Mouse (Mus musculus): ENCODE results near the gene Atrnl1. TPM values are rescaled to one million over a fixed set of nuclear protein-coding genes. Genes with fewer than 3 reads are reported as not detected.

Gene Atrnl1
- polyA plus RNA-seq, 1 experiment from 2014 or later: 8.9 TPM

GRCm38 (mm10) chr19:58084826-58085225 is 474.0 kb downstream of the Atrnl1 start:
- Histone ChIP-seq H3K4me3 (no peak overlapping the region), H3K27ac (replicated peaks) (no peak overlapping the region), H3K36me3 (no peaks in the 10 kb centered on the region), H3K27me3 (no peaks in the 10 kb centered on the region), H3K9me3 (no peaks in the 10 kb centered on the region), H3K4me1 (no peaks in the 10 kb centered on the region), H3K9ac (replicated peaks) (no peak overlapping the region), H3K4me2 (replicated peaks) (no peak overlapping the region)
- no peak for ATAC-seq (replicated peaks)
- WGBS: 79% methylated on average over 14 of the region's 14 CpGs

- H3K9ac ChIP-seq (replicated peaks): no peak overlapping the region
- no peaks in the 10 kb centered on the region for H3K4me1 ChIP-seq
- H3K9me3 ChIP-seq: no peaks in the 10 kb centered on the region
- H3K4me3 ChIP-seq: no peak overlapping the region
- no peak overlapping the region for H3K4me2 ChIP-seq (replicated peaks)
- no peak for ATAC-seq (replicated peaks)
- no peaks in the 10 kb centered on the region for H3K36me3 ChIP-seq
- 93% methylated on average over 8 of the region's 8 CpGs for WGBS
- H3K27me3 ChIP-seq: no peaks in the 10 kb centered on the region
- no peak overlapping the region for H3K27ac ChIP-seq (replicated peaks)
Measured at GRCm38 (mm10) chr19:58086734-58087133, 475.9 kb downstream of the Atrnl1 start.

- no peak overlapping the region for H3K27ac ChIP-seq (replicated peaks)
- no peak overlapping the region for H3K4me3 ChIP-seq
- no peaks in the 10 kb centered on the region for H3K4me1 ChIP-seq
- no peaks in the 10 kb centered on the region for H3K36me3 ChIP-seq
- no peaks in the 10 kb centered on the region for H3K27me3 ChIP-seq
- no peak overlapping the region for H3K9ac ChIP-seq (replicated peaks)
- 91% methylated on average over 1 of the region's 1 CpGs for WGBS
- H3K4me2 ChIP-seq (replicated peaks): no peak overlapping the region
- no peak for ATAC-seq (replicated peaks)
- no peaks in the 10 kb centered on the region for H3K9me3 ChIP-seq
Measured at GRCm38 (mm10) chr19:58087901-58088300, 477.1 kb downstream of the Atrnl1 start.

GRCm38 (mm10) chr19:58088433-58088832 is 477.6 kb downstream of the Atrnl1 start:
- Histone ChIP-seq H3K4me2 (replicated peaks) (no peak overlapping the region), H3K9ac (replicated peaks) (no peak overlapping the region), H3K27me3 (no peaks in the 10 kb centered on the region), H3K4me1 (no peaks in the 10 kb centered on the region), H3K27ac (replicated peaks) (no peak overlapping the region), H3K4me3 (no peak overlapping the region), H3K9me3 (no peaks in the 10 kb centered on the region), H3K36me3 (no peaks in the 10 kb centered on the region)
- no peak for ATAC-seq (replicated peaks)
- 62% methylated on average over 7 of the region's 7 CpGs for WGBS

GRCm38 (mm10) chr19:58091911-58092310 is 481.1 kb downstream of the Atrnl1 start:
- H3K36me3 ChIP-seq: no peaks in the 10 kb centered on the region
- no peak overlapping the region for H3K27ac ChIP-seq (replicated peaks)
- ATAC-seq (replicated peaks): no peak
- no peak overlapping the region for H3K9ac ChIP-seq (replicated peaks)
- H3K27me3 ChIP-seq: no peaks in the 10 kb centered on the region
- H3K9me3 ChIP-seq: no peaks in the 10 kb centered on the region
- no peak overlapping the region for H3K4me3 ChIP-seq
- WGBS: 96% methylated on average over 16 of the region's 16 CpGs
- H3K4me2 ChIP-seq (replicated peaks): no peak overlapping the region
- peaks cover 9% of the 10 kb centered on the region for H3K4me1 ChIP-seq

GRCm38 (mm10) chr19:58094781-58095543 is 484.1 kb downstream of the Atrnl1 start:
- no peak for ATAC-seq (replicated peaks)
- Histone ChIP-seq H3K4me3 (no peak overlapping the region), H3K9me3 (no peaks in the 10 kb centered on the region), H3K4me2 (replicated peaks) (no peak overlapping the region), H3K4me1 (peaks cover 9% of the 10 kb centered on the region), H3K27me3 (no peaks in the 10 kb centered on the region), H3K9ac (replicated peaks) (no peak overlapping the region), H3K36me3 (no peaks in the 10 kb centered on the region), H3K27ac (replicated peaks) (no peak overlapping the region)
- WGBS: 12% methylated on average over 14 of the region's 14 CpGs

- H3K9me3 ChIP-seq: no peaks in the 10 kb centered on the region
- 73% methylated on average over 7 of the region's 7 CpGs for WGBS
- H3K4me3 ChIP-seq: no peak overlapping the region
- no peaks in the 10 kb centered on the region for H3K27me3 ChIP-seq
- ATAC-seq (replicated peaks): no peak
- H3K27ac ChIP-seq (replicated peaks): no peak overlapping the region
- no peak overlapping the region for H3K9ac ChIP-seq (replicated peaks)
- H3K4me2 ChIP-seq (replicated peaks): no peak overlapping the region
- H3K4me1 ChIP-seq: peaks cover 9% of the 10 kb centered on the region
- H3K36me3 ChIP-seq: no peaks in the 10 kb centered on the region
Measured at GRCm38 (mm10) chr19:58095776-58096175, 484.9 kb downstream of the Atrnl1 start.

- WGBS: 90% methylated on average over 2 of the region's 2 CpGs
- no peaks in the 10 kb centered on the region for H3K9me3 ChIP-seq
- H3K36me3 ChIP-seq: no peaks in the 10 kb centered on the region
- H3K4me1 ChIP-seq: peaks cover 9% of the 10 kb centered on the region
- H3K9ac ChIP-seq (replicated peaks): no peak overlapping the region
- H3K27me3 ChIP-seq: no peaks in the 10 kb centered on the region
- H3K4me2 ChIP-seq (replicated peaks): no peak overlapping the region
- H3K27ac ChIP-seq (replicated peaks): no peak overlapping the region
- no peak overlapping the region for H3K4me3 ChIP-seq
- no peak for ATAC-seq (replicated peaks)
Measured at GRCm38 (mm10) chr19:58097195-58097594, 486.4 kb downstream of the Atrnl1 start.

GRCm38 (mm10) chr19:58099539-58099938 is 488.7 kb downstream of the Atrnl1 start:
- no peak for ATAC-seq (replicated peaks)
- H3K27me3 ChIP-seq: 0 out of 2 replicates have a peak, but pooled peaks cover 4% of the 10 kb centered on the region
- H3K4me1 ChIP-seq: peaks cover 7% of the 10 kb centered on the region
- no peak overlapping the region for H3K27ac ChIP-seq (replicated peaks)
- 93% methylated on average over 5 of the region's 5 CpGs for WGBS
- H3K9me3 ChIP-seq: no peaks in the 10 kb centered on the region
- H3K4me2 ChIP-seq (replicated peaks): no peak overlapping the region
- no peaks in the 10 kb centered on the region for H3K36me3 ChIP-seq
- H3K4me3 ChIP-seq: no peak overlapping the region
- H3K9ac ChIP-seq (replicated peaks): no peak overlapping the region

GRCm38 (mm10) chr19:58100381-58100780 is 489.5 kb downstream of the Atrnl1 start:
- Histone ChIP-seq H3K4me1 (no peaks in the 10 kb centered on the region), H3K4me3 (no peak overlapping the region), H3K4me2 (replicated peaks) (no peak overlapping the region), H3K9me3 (no peaks in the 10 kb centered on the region), H3K27ac (replicated peaks) (no peak overlapping the region), H3K9ac (replicated peaks) (no peak overlapping the region), H3K36me3 (no peaks in the 10 kb centered on the region), H3K27me3 (0 out of 2 replicates have a peak, but pooled peaks cover 4% of the 10 kb centered on the region)
- ATAC-seq (replicated peaks): no peak
- WGBS: 76% methylated on average over 4 of the region's 4 CpGs

- Histone ChIP-seq H3K4me1 (peaks cover 13% of the 10 kb centered on the region), H3K9me3 (no peaks in the 10 kb centered on the region), H3K4me2 (replicated peaks) (no peak overlapping the region), H3K27me3 (0 out of 2 replicates have a peak, but pooled peaks cover 4% of the 10 kb centered on the region), H3K36me3 (no peaks in the 10 kb centered on the region), H3K27ac (replicated peaks) (no peak overlapping the region), H3K9ac (replicated peaks) (no peak overlapping the region), H3K4me3 (no peak overlapping the region)
- ATAC-seq (replicated peaks): no peak
- 70% methylated on average over 7 of the region's 7 CpGs for WGBS
Measured at GRCm38 (mm10) chr19:58104544-58104943, 493.7 kb downstream of the Atrnl1 start.

GRCm38 (mm10) chr19:58107632-58108031 is 496.8 kb downstream of the Atrnl1 start:
- Histone ChIP-seq H3K4me3 (no peak overlapping the region), H3K4me1 (peaks cover 15% of the 10 kb centered on the region), H3K9ac (replicated peaks) (no peak overlapping the region), H3K27ac (replicated peaks) (no peak overlapping the region), H3K36me3 (no peaks in the 10 kb centered on the region), H3K4me2 (replicated peaks) (no peak overlapping the region), H3K9me3 (no peaks in the 10 kb centered on the region), H3K27me3 (0 out of 2 replicates have a peak, but pooled peaks cover 8% of the 10 kb centered on the region)
- ATAC-seq (replicated peaks): peak; percentile 65; the same call in 1 of the 2 replicates
- 7% methylated on average over 10 of the region's 10 CpGs for WGBS

- no peaks in the 10 kb centered on the region for H3K36me3 ChIP-seq
- ATAC-seq (replicated peaks): no peak
Measured at GRCm38 (mm10) chr19:58110491-58110890, 499.7 kb downstream of the Atrnl1 start.

More at GRCm38 (mm10) chr19:58110491-58110890, 499.7 kb downstream of the Atrnl1 start:
- Histone ChIP-seq H3K4me1 (peaks cover 18% of the 10 kb centered on the region), H3K4me3 (no peak overlapping the region), H3K9me3 (no peaks in the 10 kb centered on the region), H3K4me2 (replicated peaks) (no peak overlapping the region), H3K27ac (replicated peaks) (no peak overlapping the region), H3K9ac (replicated peaks) (no peak overlapping the region), H3K27me3 (0 out of 2 replicates have a peak, but pooled peaks cover 3% of the 10 kb centered on the region)
- WGBS: 96% methylated on average over 3 of the region's 3 CpGs

Measured in forebrain, embryonic 15.5 days (tissue).